Mouse (Mus musculus): ENCODE data around the gene Clcnkb.

DNA sequence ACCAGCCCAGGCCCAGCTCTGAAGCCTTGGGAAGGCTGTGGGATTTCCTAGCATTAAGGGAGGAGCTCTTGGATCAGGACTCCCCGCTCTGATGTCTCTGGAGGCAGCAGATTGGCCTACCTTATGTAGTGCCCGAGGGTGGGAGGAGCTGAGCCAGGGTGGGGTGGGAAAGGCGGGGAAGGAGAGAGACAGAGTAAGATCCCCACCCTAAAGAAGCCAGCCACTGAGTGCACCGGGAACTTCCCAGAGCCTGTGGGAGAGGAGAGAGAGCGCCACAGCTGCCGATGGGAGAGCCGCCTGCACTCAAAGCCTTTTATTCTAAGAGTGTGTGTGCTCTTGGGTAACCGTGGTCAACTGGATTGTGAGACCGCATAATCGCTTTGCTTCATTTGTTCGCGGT lies 45.3 kb upstream of the Clcnkb start:
- TF ChIP-seq CTCF (IDR thresholded peaks at IDR 0.05; ENCODE audit: low read depth) (no peak), EP300 (optimal IDR thresholded peaks at IDR 0.05) (no peak)

Measured in stomach, postnatal 0 days (tissue).